Mouse (Mus musculus) thymus, adult 2 months (tissue): ENCODE measurements around the gene Kcnab1.

Experiments
- CTCF ChIP-seq: fragments of 200-500 bp; IDR thresholded peaks from 2 replicates; pipeline ENCODE4 v1.5.1; 2012; ENCODE audit warnings: mild to moderate bottlenecking, control low read depth, low read length, moderate library complexity, borderline replicate concordance; ENCODE audit not compliant: control insufficient read depth, poor library complexity, insufficient read depth; ENCODE audit errors: extremely low read depth
- POLR2A ChIP-seq: fragments of 200-500 bp; IDR thresholded peaks from 2 replicates; pipeline ENCODE4 v1.6.1; 2012; ENCODE audit warnings: mild to moderate bottlenecking, low read length, control low read depth, moderate library complexity; ENCODE audit not compliant: control insufficient read depth, poor library complexity, insufficient read depth; ENCODE audit errors: extremely low read depth

DNA sequence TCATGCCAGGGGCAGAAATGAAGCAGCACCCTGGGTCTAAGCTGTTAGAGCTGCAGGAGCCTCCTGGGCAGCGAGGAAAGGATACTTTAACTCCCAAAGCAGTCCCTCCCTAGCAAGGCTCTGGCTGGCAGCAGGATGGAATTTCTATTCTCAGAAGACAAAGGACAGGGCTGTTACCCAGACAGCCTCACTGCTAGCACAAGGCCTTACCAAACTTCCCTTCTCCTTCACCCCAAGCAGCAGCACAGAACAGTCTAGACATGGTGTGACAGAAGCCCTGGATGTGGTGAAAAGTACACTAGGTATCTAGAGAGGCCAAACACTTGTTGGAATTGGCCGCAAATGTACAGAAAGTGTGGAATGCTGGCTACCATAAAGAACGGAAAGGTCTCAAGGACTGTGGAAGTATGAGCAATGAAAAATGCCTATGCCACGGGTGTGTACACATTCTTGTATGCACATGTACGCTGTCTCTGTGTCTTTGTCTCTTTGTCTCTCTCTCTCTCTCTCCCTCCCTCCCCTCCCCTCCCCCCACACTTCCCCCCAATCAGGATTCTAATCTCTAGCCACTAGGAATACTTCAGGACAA, 264.5 kb downstream of the Kcnab1 start:
- no peak for TF ChIP-seq CTCF
- TF ChIP-seq POLR2A: no peak
